Mouse (Mus musculus): ENCODE results near the gene Oxa1l. TPM values are rescaled to one million over a fixed set of nuclear protein-coding genes. Genes with fewer than 3 reads are reported as not detected.

Gene Oxa1l
- 58.9 TPM for polyA plus RNA-seq (2017; shearing (Covaris generic))

DNA sequence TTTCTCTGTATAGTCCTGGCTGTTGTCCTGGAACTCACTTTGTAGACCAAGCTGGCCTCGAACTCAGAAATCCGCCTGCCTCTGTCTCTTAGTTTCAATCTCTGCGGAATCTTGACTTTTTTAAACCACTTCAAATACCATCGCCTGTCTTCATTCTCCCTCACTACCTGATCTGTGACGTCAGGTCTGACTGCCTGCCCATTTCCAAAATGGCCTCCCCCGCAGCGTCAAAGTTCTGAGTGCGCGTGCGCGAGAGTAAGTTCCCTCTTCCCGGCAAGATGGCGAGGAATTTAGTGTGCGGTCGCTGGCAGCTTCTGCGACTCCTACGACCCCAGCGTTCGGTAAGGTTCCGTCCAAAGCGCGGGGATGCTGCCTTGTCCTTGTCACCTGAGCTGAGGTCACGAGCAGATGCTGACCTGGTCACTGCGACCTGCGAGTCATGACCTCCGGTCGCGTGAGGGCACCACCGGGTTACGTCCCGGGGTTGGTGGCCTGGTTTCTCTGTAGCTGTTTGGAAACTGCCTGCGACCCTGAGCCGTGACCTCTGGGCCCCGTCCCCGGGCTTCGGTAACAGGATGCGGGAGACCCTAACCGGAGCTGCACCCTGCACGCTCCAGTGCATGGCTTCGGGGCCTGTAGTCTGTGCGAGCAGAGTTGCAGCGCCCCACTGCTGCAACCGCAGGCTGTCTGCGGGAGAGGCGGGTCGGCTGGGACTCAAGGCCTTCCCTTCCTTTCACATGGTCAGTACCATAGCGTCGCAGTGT is at the start of gene Oxa1l:
Gene Oxa1l (plus strand): TSS at position 258 of the 764 bp plus-strand sequence.

DNA sequence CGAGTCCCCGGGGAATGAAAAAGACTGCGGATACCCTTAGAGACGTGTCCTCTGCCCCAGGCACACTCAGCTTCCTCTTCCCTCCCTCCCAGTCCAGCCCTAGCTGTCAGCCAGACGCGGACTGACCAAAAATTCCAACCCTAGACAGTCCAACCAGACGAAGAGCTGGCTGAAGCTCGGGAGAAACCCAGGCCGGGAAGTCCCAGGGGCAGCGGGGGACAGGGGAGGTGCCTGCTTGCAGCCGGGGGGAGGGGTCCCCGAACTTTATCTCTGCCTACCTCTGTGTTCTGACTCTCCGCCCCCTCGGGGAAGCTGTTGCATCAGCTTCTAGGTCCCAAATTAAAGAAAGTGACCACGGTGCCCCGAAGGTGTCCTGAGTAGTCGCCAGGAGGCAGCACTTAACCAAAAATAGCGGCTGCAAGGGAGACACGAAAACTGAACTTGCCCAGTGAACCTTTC is 57.0 kb downstream of the Oxa1l start, which contains the start of gene Slc7a7:
Gene Slc7a7 (minus strand): TSS at position 158 of the 459 bp plus-strand sequence.

Other genes starting within 250 kb of the Oxa1l start
- gene Dad1, start 106.7 kb upstream of the Oxa1l start, polyA plus RNA-seq (2017; shearing (Covaris generic)): 435 TPM
- gene Abhd4, start 106.6 kb upstream of the Oxa1l start, polyA plus RNA-seq (2017; shearing (Covaris generic)): 13.4 TPM
- gene Olfr49, start 75.9 kb upstream of the Oxa1l start, polyA plus RNA-seq (2017; shearing (Covaris generic)): 0.04 TPM
- gene Slc7a7, start 56.9 kb downstream of the Oxa1l start, polyA plus RNA-seq (2017; shearing (Covaris generic)): 1.6 TPM
- 215 TPM for gene Mrpl52, start 66.1 kb downstream of the Oxa1l start, polyA plus RNA-seq (2017; shearing (Covaris generic))
- 6.9 TPM for gene Mmp14, start 70.8 kb downstream of the Oxa1l start, polyA plus RNA-seq (2017; shearing (Covaris generic))
- gene Lrp10, start 103.3 kb downstream of the Oxa1l start, polyA plus RNA-seq (2017; shearing (Covaris generic)): 391 TPM
- gene Rem2, start 115.3 kb downstream of the Oxa1l start, polyA plus RNA-seq (2017; shearing (Covaris generic)): 0.71 TPM
- gene Prmt5, start 156.7 kb downstream of the Oxa1l start, polyA plus RNA-seq (2017; shearing (Covaris generic)): 44.9 TPM
- gene Haus4, start 193.8 kb downstream of the Oxa1l start, polyA plus RNA-seq (2017; shearing (Covaris generic)): 31.7 TPM
- 0.53 TPM for gene Ajuba, start 216.7 kb downstream of the Oxa1l start, polyA plus RNA-seq (2017; shearing (Covaris generic))
- gene 4931414P19Rik, start 245.2 kb downstream of the Oxa1l start, polyA plus RNA-seq (2017; shearing (Covaris generic)): 2.4 TPM

Measured in CD4-positive, CD25-positive, alpha-beta regulatory T cell (primary cell).